Comparison of ENCODE assay signal across 47 mouse cellular contexts in the genomic region with DNA sequence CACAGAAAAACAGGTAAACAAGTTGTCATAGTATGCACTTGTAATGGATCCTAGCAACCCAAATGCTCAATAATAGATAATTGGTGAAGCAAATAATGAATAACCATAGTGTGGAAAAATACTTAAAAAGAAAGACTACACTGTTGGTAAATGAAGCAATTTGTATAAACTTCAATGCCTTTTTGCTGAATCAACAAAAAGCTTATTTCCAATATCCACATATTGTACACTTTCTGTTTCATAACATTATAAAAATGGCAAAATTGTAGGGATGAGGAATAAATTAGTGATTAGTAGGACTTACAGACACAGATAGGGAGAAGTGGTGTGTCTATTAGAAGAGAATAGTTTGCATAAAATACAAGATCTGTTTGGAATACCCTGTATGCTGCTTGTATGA. TPM values are rescaled to one million over a fixed set of nuclear protein-coding genes. Genes with fewer than 3 reads are reported as not detected.
"Had no signal": no experiment of that assay in that cellular context is flagged by ENCODE, and none has a peak within 500 bp of the region (broad histone marks: within the 10 kb centered on the region; RNA-seq: fewer than 3 reads in every experiment).

No protein-coding gene starts in this region.

- H3K36me3 ChIP-seq: limb, embryonic 10.5 days; limb, embryonic 12.5 days; limb, embryonic 13.5 days; limb, embryonic 15.5 days; liver, embryonic 12.5 days; liver, embryonic 13.5 days; liver, embryonic 15.5 days; lung, embryonic 15.5 days; midbrain, embryonic 10.5 days; midbrain, embryonic 12.5 days; midbrain, embryonic 13.5 days; midbrain, embryonic 15.5 days had no signal

- ATAC-seq: liver, embryonic 12.5 days; liver, postnatal 0 days; midbrain, embryonic 13.5 days; midbrain, embryonic 15.5 days; midbrain, embryonic 16.5 days had no signal

- DNase-seq: left cerebral cortex, postnatal 4 days; liver; liver, embryonic 13.5 days; liver, postnatal 0 days; lung, adult 18-20 months; lung, adult 2 months; lung, embryonic 14.5 days; lung, postnatal 10 days; lung, postnatal 14 days; lung, postnatal 36 days; lung, postnatal 4 days; midbrain, embryonic 14.5 days had no signal

- H3K27ac ChIP-seq: left cerebral cortex, adult 2 months; limb, embryonic 10.5 days; limb, embryonic 12.5 days; limb, embryonic 13.5 days; limb, embryonic 15.5 days; liver, embryonic 12.5 days; liver, embryonic 13.5 days; liver, embryonic 14.5 days; liver, embryonic 15.5 days; lung, embryonic 15.5 days; macrophage; midbrain, embryonic 10.5 days; midbrain, embryonic 12.5 days; midbrain, embryonic 13.5 days; midbrain, embryonic 15.5 days had no signal

- H3K4me1 ChIP-seq: limb, embryonic 10.5 days; limb, embryonic 12.5 days; limb, embryonic 13.5 days; limb, embryonic 15.5 days; liver, embryonic 12.5 days; liver, embryonic 13.5 days; liver, embryonic 15.5 days; lung, embryonic 15.5 days; megakaryocyte, embryonic 14.5 days; midbrain, embryonic 10.5 days; midbrain, embryonic 12.5 days; midbrain, embryonic 13.5 days; midbrain, embryonic 15.5 days had no signal

- H3K4me2 ChIP-seq: limb, embryonic 12.5 days; limb, embryonic 13.5 days; limb, embryonic 15.5 days; liver, embryonic 11.5 days; liver, embryonic 12.5 days; liver, embryonic 13.5 days; liver, embryonic 15.5 days; lung, embryonic 14.5 days; lung, embryonic 15.5 days; midbrain, embryonic 11.5 days; midbrain, embryonic 12.5 days; midbrain, embryonic 13.5 days; midbrain, embryonic 15.5 days had no signal

- H3K27me3 ChIP-seq: limb, embryonic 12.5 days; limb, embryonic 13.5 days; limb, embryonic 15.5 days; liver, embryonic 12.5 days; liver, embryonic 13.5 days; liver, embryonic 15.5 days; lung, embryonic 15.5 days; megakaryocyte, embryonic 14.5 days; midbrain, embryonic 12.5 days; midbrain, embryonic 13.5 days; midbrain, embryonic 15.5 days had no signal

- H3K9ac ChIP-seq: limb, embryonic 12.5 days; limb, embryonic 13.5 days; limb, embryonic 15.5 days; liver, embryonic 12.5 days; liver, embryonic 13.5 days; liver, embryonic 14.5 days; liver, embryonic 15.5 days; liver, postnatal 0 days; lung, embryonic 14.5 days; lung, embryonic 15.5 days; midbrain, embryonic 12.5 days; midbrain, embryonic 13.5 days; midbrain, embryonic 15.5 days had no signal

- H3K4me3 ChIP-seq: left cerebral cortex, adult 2 months; limb, embryonic 10.5 days; limb, embryonic 12.5 days; limb, embryonic 13.5 days; limb, embryonic 15.5 days; liver, embryonic 12.5 days; liver, embryonic 13.5 days; liver, embryonic 15.5 days; lung, embryonic 15.5 days; megakaryocyte, embryonic 14.5 days; midbrain, embryonic 10.5 days; midbrain, embryonic 12.5 days; midbrain, embryonic 13.5 days; midbrain, embryonic 15.5 days; myocyte had no signal

- H3K9me3 ChIP-seq: limb, embryonic 10.5 days; limb, embryonic 12.5 days; limb, embryonic 13.5 days; limb, embryonic 15.5 days; liver, embryonic 12.5 days; liver, embryonic 13.5 days; liver, embryonic 15.5 days; lung, embryonic 15.5 days; megakaryocyte, embryonic 14.5 days; midbrain, embryonic 10.5 days; midbrain, embryonic 12.5 days; midbrain, embryonic 13.5 days; midbrain, embryonic 15.5 days had no signal

RNA-seq across cellular contexts. Expression of gene Olfr995, which starts 0.9 kb away (rescaled TPM):
- total RNA-seq: left cerebral cortex, adult 2 months; left cerebral cortex, adult 8-10 months; left cerebral cortex, postnatal 10 days; left cerebral cortex, postnatal 14 days; left cerebral cortex, postnatal 25 days; left cerebral cortex, postnatal 36 days; left cerebral cortex, postnatal 4 days; liver, adult 2 months; megakaryocyte progenitor cell, adult 5-6 weeks; megakaryocyte, adult 5-6 weeks; megakaryocyte-erythroid progenitor cell, adult 5-6 weeks; midbrain, postnatal 0 days; monocyte, adult 5-6 weeks had no signal
- polyA plus RNA-seq: limb, embryonic 10.5 days; limb, embryonic 11.5 days; limb, embryonic 12.5 days; limb, embryonic 13.5 days; limb, embryonic 14.5 days; limb, embryonic 15.5 days; liver, adult 2 months; liver, embryonic 11.5 days; liver, embryonic 12.5 days; liver, embryonic 13.5 days; liver, embryonic 14.5 days; liver, embryonic 15.5 days; liver, embryonic 16.5 days; liver, postnatal 0 days; lung, adult 2 months; lung, embryonic 14.5 days; lung, embryonic 15.5 days; lung, embryonic 16.5 days; macrophage; midbrain, embryonic 10.5 days; midbrain, embryonic 11.5 days; midbrain, embryonic 12.5 days; midbrain, embryonic 13.5 days; midbrain, embryonic 14.5 days; midbrain, embryonic 15.5 days; midbrain, embryonic 16.5 days; midbrain, postnatal 0 days; myocyte; neural tube, embryonic 11.5 days had no signal

RNA-seq across cellular contexts. Expression of gene Olfr994, which starts 6.3 kb away (rescaled TPM):
- total RNA-seq: left cerebral cortex, adult 2 months; left cerebral cortex, adult 8-10 months; left cerebral cortex, postnatal 10 days; left cerebral cortex, postnatal 14 days; left cerebral cortex, postnatal 25 days; left cerebral cortex, postnatal 36 days; left cerebral cortex, postnatal 4 days; liver, adult 2 months; megakaryocyte progenitor cell, adult 5-6 weeks; megakaryocyte, adult 5-6 weeks; megakaryocyte-erythroid progenitor cell, adult 5-6 weeks; midbrain, postnatal 0 days; monocyte, adult 5-6 weeks had no signal
- polyA plus RNA-seq: limb, embryonic 10.5 days; limb, embryonic 11.5 days; limb, embryonic 12.5 days; limb, embryonic 13.5 days; limb, embryonic 14.5 days; limb, embryonic 15.5 days; liver, adult 2 months; liver, embryonic 11.5 days; liver, embryonic 12.5 days; liver, embryonic 13.5 days; liver, embryonic 14.5 days; liver, embryonic 15.5 days; liver, embryonic 16.5 days; liver, postnatal 0 days; lung, adult 2 months; lung, embryonic 14.5 days; lung, embryonic 15.5 days; lung, embryonic 16.5 days; macrophage; midbrain, embryonic 10.5 days; midbrain, embryonic 11.5 days; midbrain, embryonic 12.5 days; midbrain, embryonic 13.5 days; midbrain, embryonic 14.5 days; midbrain, embryonic 15.5 days; midbrain, embryonic 16.5 days; midbrain, postnatal 0 days; myocyte; neural tube, embryonic 11.5 days had no signal

RNA-seq across cellular contexts. Expression of gene Olfr993, which starts 27.9 kb away (rescaled TPM):
- total RNA-seq: left cerebral cortex, adult 2 months; left cerebral cortex, adult 8-10 months; left cerebral cortex, postnatal 10 days; left cerebral cortex, postnatal 14 days; left cerebral cortex, postnatal 25 days; left cerebral cortex, postnatal 36 days; left cerebral cortex, postnatal 4 days; liver, adult 2 months; megakaryocyte progenitor cell, adult 5-6 weeks; megakaryocyte, adult 5-6 weeks; megakaryocyte-erythroid progenitor cell, adult 5-6 weeks; midbrain, postnatal 0 days; monocyte, adult 5-6 weeks had no signal
- polyA plus RNA-seq: limb, embryonic 10.5 days; limb, embryonic 11.5 days; limb, embryonic 12.5 days; limb, embryonic 13.5 days; limb, embryonic 14.5 days; limb, embryonic 15.5 days; liver, adult 2 months; liver, embryonic 11.5 days; liver, embryonic 12.5 days; liver, embryonic 13.5 days; liver, embryonic 14.5 days; liver, embryonic 15.5 days; liver, embryonic 16.5 days; liver, postnatal 0 days; lung, adult 2 months; lung, embryonic 14.5 days; lung, embryonic 15.5 days; lung, embryonic 16.5 days; macrophage; midbrain, embryonic 10.5 days; midbrain, embryonic 11.5 days; midbrain, embryonic 12.5 days; midbrain, embryonic 13.5 days; midbrain, embryonic 14.5 days; midbrain, embryonic 15.5 days; midbrain, embryonic 16.5 days; midbrain, postnatal 0 days; myocyte; neural tube, embryonic 11.5 days had no signal

RNA-seq across cellular contexts. Expression of gene Olfr992, which starts 33.3 kb away (rescaled TPM):
- total RNA-seq: left cerebral cortex, adult 2 months; left cerebral cortex, adult 8-10 months; left cerebral cortex, postnatal 10 days; left cerebral cortex, postnatal 14 days; left cerebral cortex, postnatal 25 days; left cerebral cortex, postnatal 36 days; left cerebral cortex, postnatal 4 days; liver, adult 2 months; megakaryocyte progenitor cell, adult 5-6 weeks; megakaryocyte, adult 5-6 weeks; megakaryocyte-erythroid progenitor cell, adult 5-6 weeks; midbrain, postnatal 0 days; monocyte, adult 5-6 weeks had no signal
- polyA plus RNA-seq: limb, embryonic 10.5 days; limb, embryonic 11.5 days; limb, embryonic 12.5 days; limb, embryonic 13.5 days; limb, embryonic 14.5 days; limb, embryonic 15.5 days; liver, adult 2 months; liver, embryonic 11.5 days; liver, embryonic 12.5 days; liver, embryonic 13.5 days; liver, embryonic 14.5 days; liver, embryonic 15.5 days; liver, embryonic 16.5 days; liver, postnatal 0 days; lung, adult 2 months; lung, embryonic 14.5 days; lung, embryonic 15.5 days; lung, embryonic 16.5 days; macrophage; midbrain, embryonic 10.5 days; midbrain, embryonic 11.5 days; midbrain, embryonic 12.5 days; midbrain, embryonic 13.5 days; midbrain, embryonic 14.5 days; midbrain, embryonic 15.5 days; midbrain, embryonic 16.5 days; midbrain, postnatal 0 days; myocyte; neural tube, embryonic 11.5 days had no signal
